Mouse (Mus musculus) intestine, embryonic 14.5 days (tissue): ENCODE measurements around the gene Plekhn1. TPM values are rescaled to one million over a fixed set of nuclear protein-coding genes. Genes with fewer than 3 reads are reported as not detected.

Source experiments
- ATAC-seq: fragments of 200-750 bp; cut with Nextera tagmentation; replicated peaks from 2 replicates; pipeline ENCODE4 v1.8.0; 2017; ENCODE audit warnings: low read depth, moderate number of reproducible peaks, moderate TSS enrichment, moderate library complexity; ENCODE audit not compliant: low FRiP score, low TSS enrichment
- DNase-seq: peaks from one replicate; pipeline ENCODE4 v3.0.0-alpha.2; 2018; ENCODE audit warnings: low spot score
- H3K27ac ChIP-seq: fragments of 300-500 bp; sonication (generic); 2 replicates; pipeline ENCODE4 v1.5.1; 2014; ENCODE audit warnings: low read depth, mild to moderate bottlenecking, control low read depth
- H3K27me3 ChIP-seq: fragments of 300-500 bp; sonication (generic); replicated peaks from 2 replicates; pipeline ENCODE4 v1.6.1; 2014; ENCODE audit warnings: low read length, control low read depth; ENCODE audit not compliant: control insufficient read depth, insufficient read depth
- H3K36me3 ChIP-seq: fragments of 300-500 bp; sonication (generic); 2 replicates; pipeline ENCODE4 v1.6.1; 2014; ENCODE audit warnings: low read length, control low read depth; ENCODE audit not compliant: control insufficient read depth, insufficient read depth
- H3K4me1 ChIP-seq: fragments of 300-500 bp; sonication (generic); replicated peaks from 2 replicates; pipeline ENCODE4 v1.6.1; 2014; ENCODE audit warnings: low read length, control low read depth, mixed read lengths; ENCODE audit not compliant: control insufficient read depth, insufficient read depth
- H3K4me2 ChIP-seq: fragments of 300-500 bp; sonication (generic); 2 replicates; pipeline ENCODE4 v1.6.1; 2014; ENCODE audit warnings: low read length
- H3K4me3 ChIP-seq: fragments of 300-500 bp; sonication (generic); 2 replicates; pipeline ENCODE4 v1.5.1; 2014; ENCODE audit warnings: low read depth, low read length, control low read depth, mixed read lengths
- H3K9ac ChIP-seq: fragments of 300-500 bp; sonication (generic); 2 replicates; pipeline ENCODE4 v1.6.1; 2014; ENCODE audit warnings: mild to moderate bottlenecking, low read length
- H3K9me3 ChIP-seq: fragments of 300-500 bp; sonication (generic); 2 replicates; pipeline ENCODE4 v1.6.1; 2016; ENCODE audit warnings: low read length, control low read depth; ENCODE audit not compliant: control insufficient read depth
- WGBS: fragments of 180-500 bp; shearing (Covaris S2); extraction: QIAGEN DNeasy Blood & Tissue Kit; methylation state at CpG from one replicate; pipeline ENCODE4 v1.1.7; 2014; 5-methylcytosine and 5-hydroxymethylcytosine counted together
- polyA plus RNA-seq: library from polyadenylated mRNA; unstranded; fragments of >200 nt; fragmentation: Nextera tagmentation; extraction: Ambion mirVana; gene quantifications from 2 replicates; pipeline ENCODE4 v1.2.1, GENCODE M21; 2014

The Plekhn1 gene
- polyA plus RNA-seq: 19.7 and 20.1 TPM in 2 replicates

- H3K36me3 ChIP-seq: peaks cover 61% of the 10 kb centered on the region
- peak within 1 kb of the TSS; percentile 95 for H3K27ac ChIP-seq
- H3K9me3 ChIP-seq: no peaks in the 10 kb centered on the region
- H3K4me1 ChIP-seq: 0 out of 2 replicates have a peak, but pooled peaks cover 3% of the 10 kb centered on the region
- peak within 1 kb of the TSS; percentile 77 for H3K9ac ChIP-seq
- H3K27me3 ChIP-seq: no peaks in the 10 kb centered on the region
- ATAC-seq: peak; percentile 28
- H3K4me3 ChIP-seq: peak within 1 kb of the TSS; percentile 91
- DNase-seq: peak; percentile 86
- WGBS: under 1% methylated on average over 41 of the region's 48 CpGs
- peak within 1 kb of the TSS; percentile 60 for H3K4me2 ChIP-seq
Measured at GRCm38 (mm10) chr4:156234701-156235213, at the start of gene Plekhn1. TSS of gene Plekhn1 (minus strand) at chr4:156234857.

DNA sequence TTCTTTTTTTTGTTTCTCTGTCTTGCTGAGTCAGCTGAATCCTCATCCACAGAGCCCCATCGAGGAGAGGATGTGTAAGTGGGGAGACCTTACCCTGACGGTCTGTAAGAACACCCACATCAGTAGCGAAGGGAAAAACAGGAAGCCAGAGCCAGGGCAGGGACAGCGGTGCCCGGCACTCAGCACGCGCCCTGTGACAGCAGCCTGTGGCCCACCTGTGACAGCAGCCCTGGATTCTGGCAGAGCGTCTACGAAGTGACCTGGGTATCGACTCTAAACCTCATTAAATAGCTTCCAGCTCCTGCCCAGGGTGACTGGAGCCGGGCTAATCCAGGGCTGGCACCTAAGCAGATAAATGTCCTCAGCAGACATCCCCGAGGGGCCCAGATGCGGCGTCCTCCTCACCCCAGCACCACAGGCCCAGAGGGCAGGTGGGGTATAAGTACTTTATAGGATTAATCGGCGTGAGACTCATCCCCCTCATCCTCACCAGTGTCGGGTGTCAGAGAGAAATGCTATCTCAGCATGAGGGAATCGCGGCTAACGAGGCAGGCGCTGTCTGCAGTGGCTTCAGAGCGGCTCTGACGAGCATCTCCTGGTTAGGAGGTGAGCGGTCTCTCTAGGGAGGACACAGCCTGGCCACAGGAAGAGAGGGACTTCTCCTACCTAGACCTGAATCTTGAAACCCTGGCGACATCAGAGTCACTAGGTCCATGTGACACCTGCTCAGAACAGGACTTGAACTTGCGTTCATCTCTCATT lies 20.6 kb upstream of the Plekhn1 start, which contains the start of gene Samd11:
Gene Samd11 (minus strand): TSS at position 580 of the 762 bp plus-strand sequence.
- Histone ChIP-seq H3K36me3 (no peaks in the 10 kb centered on the region), H3K9ac (no peak within 1 kb of the TSS), H3K9me3 (no peaks in the 10 kb centered on the region), H3K27me3 (peaks cover 34% of the 10 kb centered on the region), H3K4me1 (peaks cover 10% of the 10 kb centered on the region; the same call in 1 of the 2 replicates), H3K4me2 (peak within 1 kb of the TSS; percentile 28; the same call in 1 of the 2 replicates), H3K27ac (no peak within 1 kb of the TSS), H3K4me3 (peak within 1 kb of the TSS; percentile 12)
- ATAC-seq: 0 out of 2 replicates have a peak, but pooled peaks have one; percentile 21
- WGBS: 7% methylated on average over 26 of the region's 26 CpGs
- DNase-seq: peak; percentile 64

- Histone ChIP-seq H3K4me3 (peak overlapping the region; percentile 12), H3K9ac (no peak overlapping the region)
- 3% methylated on average over 30 of the region's 30 CpGs for WGBS
Measured at GRCm38 (mm10) chr4:156254361-156255077, 19.9 kb upstream of the Plekhn1 start.

DNA sequence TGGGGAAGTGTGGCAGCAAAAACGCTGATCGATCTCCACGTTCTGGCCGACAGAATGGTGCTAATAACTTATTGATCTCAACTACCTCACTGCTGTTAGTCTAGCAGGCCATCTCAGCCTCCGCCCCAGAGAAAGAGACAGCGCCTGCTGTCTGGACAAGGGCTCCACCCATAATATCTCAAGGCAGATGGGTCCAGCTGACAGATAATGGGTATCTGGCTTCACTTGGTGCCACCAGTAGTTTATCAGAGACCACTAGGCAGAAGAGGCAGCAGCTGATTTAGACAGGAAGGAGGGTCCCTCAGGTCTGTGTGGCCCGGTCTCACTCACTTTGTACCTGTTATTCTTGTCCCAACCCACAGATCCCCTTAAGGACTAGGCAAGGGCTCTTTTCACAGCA lies 18.4 kb upstream of the Plekhn1 start:
- Histone ChIP-seq H3K4me3 (no peak overlapping the region), H3K36me3 (peaks cover 15% of the 10 kb centered on the region), H3K9me3 (no peaks in the 10 kb centered on the region), H3K4me1 (peaks cover 10% of the 10 kb centered on the region; the same call in 1 of the 2 replicates), H3K27ac (no peak overlapping the region), H3K27me3 (peaks cover 34% of the 10 kb centered on the region), H3K4me2 (no peak overlapping the region), H3K9ac (no peak overlapping the region)
- ATAC-seq (no peak), DNase-seq (no peak)
- WGBS: 45% methylated on average over 7 of the region's 7 CpGs

More at GRCm38 (mm10) chr4:156254361-156255077, 19.9 kb upstream of the Plekhn1 start:
- H3K36me3 ChIP-seq: peaks cover under 1% of the 10 kb centered on the region; the same call in 1 of the 2 replicates
- peak overlapping the region; percentile 28; the same call in 1 of the 2 replicates for H3K4me2 ChIP-seq
- no peaks in the 10 kb centered on the region for H3K9me3 ChIP-seq
- ATAC-seq: peak; percentile 74
- no peak overlapping the region for H3K27ac ChIP-seq
- peaks cover 10% of the 10 kb centered on the region; the same call in 1 of the 2 replicates for H3K4me1 ChIP-seq
- H3K27me3 ChIP-seq: peaks cover 34% of the 10 kb centered on the region
- DNase-seq: peak; percentile 67

GRCm38 (mm10) chr4:156252619-156253018 lies 18.0 kb upstream of the Plekhn1 start:
- peaks cover 10% of the 10 kb centered on the region; the same call in 1 of the 2 replicates for H3K4me1 ChIP-seq
- peaks cover 34% of the 10 kb centered on the region for H3K27me3 ChIP-seq
- H3K36me3 ChIP-seq: peaks cover 19% of the 10 kb centered on the region
- H3K4me3 ChIP-seq: no peak overlapping the region
- H3K9me3 ChIP-seq: no peaks in the 10 kb centered on the region
- H3K27ac ChIP-seq: no peak overlapping the region
- 52% methylated on average over 3 of the region's 3 CpGs for WGBS
- H3K4me2 ChIP-seq: no peak overlapping the region
- H3K9ac ChIP-seq: no peak overlapping the region
- DNase-seq (no peak), ATAC-seq (no peak)

DNA sequence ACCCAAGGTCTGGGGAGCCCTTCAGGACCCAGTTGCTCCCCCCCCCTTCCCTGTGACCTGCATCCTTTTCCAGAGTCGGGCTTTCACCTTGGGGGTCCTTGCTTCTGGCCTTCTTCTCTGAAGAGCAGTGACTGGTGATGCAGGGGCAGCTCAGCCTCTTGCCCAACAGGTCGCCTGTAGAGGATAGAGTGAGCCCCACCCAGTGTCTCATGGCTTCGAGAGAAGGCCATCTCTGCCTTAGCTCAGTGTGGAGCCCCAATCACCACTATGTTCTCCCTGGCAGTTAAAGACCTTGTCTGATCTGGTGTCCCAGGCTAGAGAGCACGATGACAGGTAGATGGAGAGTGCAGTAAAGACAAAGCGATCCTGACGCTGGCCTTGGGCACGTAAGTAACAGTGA lies 17.5 kb upstream of the Plekhn1 start:
- no peak for DNase-seq

GRCm38 (mm10) chr4:156251081-156251480 lies 16.4 kb upstream of the Plekhn1 start:
- no peak overlapping the region for H3K27ac ChIP-seq
- WGBS: 65% methylated on average over 8 of the region's 8 CpGs
- no peak overlapping the region for H3K9ac ChIP-seq
- H3K27me3 ChIP-seq: peaks cover 34% of the 10 kb centered on the region
- peaks cover 10% of the 10 kb centered on the region; the same call in 1 of the 2 replicates for H3K4me1 ChIP-seq
- no peaks in the 10 kb centered on the region for H3K9me3 ChIP-seq
- DNase-seq (no peak), ATAC-seq (no peak)
- H3K4me3 ChIP-seq: no peak overlapping the region
- no peak overlapping the region for H3K4me2 ChIP-seq
- H3K36me3 ChIP-seq: peaks cover 35% of the 10 kb centered on the region

More for the DNA sequence above, 17.5 kb upstream of the Plekhn1 start:
- H3K36me3 ChIP-seq: peaks cover 24% of the 10 kb centered on the region
- 40% methylated on average over 7 of the region's 7 CpGs for WGBS
- H3K4me3 ChIP-seq: no peak overlapping the region
- H3K4me2 ChIP-seq: no peak overlapping the region
- H3K27ac ChIP-seq: no peak overlapping the region
- H3K4me1 ChIP-seq: peaks cover 10% of the 10 kb centered on the region; the same call in 1 of the 2 replicates
- H3K9me3 ChIP-seq: no peaks in the 10 kb centered on the region
- ATAC-seq: no peak
- peaks cover 34% of the 10 kb centered on the region for H3K27me3 ChIP-seq
- no peak overlapping the region for H3K9ac ChIP-seq

GRCm38 (mm10) chr4:156249567-156249966 lies 14.9 kb upstream of the Plekhn1 start:
- 52% methylated on average over 11 of the region's 11 CpGs for WGBS
- Histone ChIP-seq H3K4me2 (no peak overlapping the region), H3K27ac (no peak overlapping the region), H3K4me1 (0 out of 2 replicates have a peak, but pooled peaks cover 2% of the 10 kb centered on the region), H3K36me3 (peaks cover 50% of the 10 kb centered on the region), H3K4me3 (no peak overlapping the region), H3K9me3 (no peaks in the 10 kb centered on the region), H3K9ac (no peak overlapping the region), H3K27me3 (peaks cover 22% of the 10 kb centered on the region)
- 0 out of 2 replicates have a peak, but pooled peaks have one; percentile 3 for ATAC-seq
- DNase-seq: no peak
